Mouse (Mus musculus): ENCODE data around the gene Dync2li1. TPM values are rescaled to one million over a fixed set of nuclear protein-coding genes. Genes with fewer than 3 reads are reported as not detected.
A peak's percentile ranks its signal among the peaks of the same experiment; 100 is the strongest.

The Dync2li1 gene
- total RNA-seq, 2 experiments from 2014 or later = 3.2 to 3.6 TPM

DNA sequence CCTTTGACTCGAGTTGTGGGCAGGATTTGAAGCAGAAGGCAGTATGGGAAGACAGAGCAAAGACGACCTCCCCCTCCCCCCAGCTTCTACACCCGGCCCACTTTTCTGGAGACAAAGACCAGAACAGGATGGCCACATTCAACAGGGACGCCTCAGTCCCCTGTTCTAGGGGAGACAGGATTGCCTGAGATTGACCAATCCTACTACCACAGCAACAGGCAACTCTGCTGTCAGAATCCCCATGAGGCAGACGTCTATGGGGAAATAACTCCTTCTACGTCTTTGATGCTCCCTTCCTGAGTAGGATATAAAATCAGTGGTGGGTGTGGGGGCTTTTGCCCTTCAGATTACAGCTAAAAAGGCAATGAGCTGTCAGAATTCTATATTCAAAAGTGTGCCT, 58.0 kb downstream of the Dync2li1 start:
- TF ChIP-seq CTCF (IDR thresholded peaks at IDR 0.05) = no peak
- DNase-seq = no peak
- intact Hi-C loops (cut with DNase I) = no loop called here
- Histone ChIP-seq H3K4me3 (no peak overlapping the region), H3K27ac (no peak overlapping the region)

DNA sequence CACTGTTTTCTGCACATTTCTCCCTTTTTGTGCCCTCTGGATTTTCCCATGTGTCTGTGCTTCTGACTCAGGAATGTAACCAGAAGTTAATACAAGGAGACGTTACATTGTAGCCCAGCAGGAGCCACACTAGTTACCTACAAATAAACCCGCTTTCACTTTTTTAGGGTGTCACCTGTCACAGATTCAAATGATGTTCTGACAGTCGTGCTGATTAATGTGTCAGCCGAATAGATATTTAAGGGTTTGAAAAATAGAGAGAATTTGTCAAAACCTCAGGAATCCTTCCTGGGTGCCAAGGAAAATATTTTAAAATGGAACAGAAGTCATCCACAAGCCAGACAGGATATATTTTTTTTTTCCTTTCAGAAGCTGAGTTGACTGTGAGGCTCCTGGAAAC, 59.0 kb downstream of the Dync2li1 start:
- intact Hi-C loops (cut with DNase I) = no loop called here
- TF ChIP-seq CTCF (IDR thresholded peaks at IDR 0.05) = no peak
- no peak overlapping the region for H3K4me3 ChIP-seq
- H3K27ac ChIP-seq = no peak overlapping the region
- no peak for DNase-seq

DNA sequence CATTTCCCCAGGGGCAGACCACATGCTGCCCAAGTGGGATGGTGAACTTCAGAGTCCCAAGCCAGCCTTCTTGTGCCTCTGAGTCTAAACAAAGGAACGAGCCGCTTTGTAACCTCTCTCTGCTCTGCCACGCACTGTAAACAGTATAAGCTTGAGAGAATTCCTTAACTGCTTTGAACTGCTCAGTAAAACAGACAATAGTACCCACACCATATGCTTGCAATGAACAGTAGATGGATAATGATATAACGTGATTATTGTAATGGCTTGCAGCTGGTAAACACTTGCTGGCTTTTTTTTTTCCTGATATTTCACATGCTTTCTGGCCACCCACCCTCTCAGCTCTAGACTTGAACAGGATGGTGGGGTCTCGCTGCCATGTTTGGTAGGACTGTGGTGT, 61.7 kb downstream of the Dync2li1 start:
- Histone ChIP-seq H3K4me3 (no peak overlapping the region), H3K27ac (no peak overlapping the region)
- no peak for DNase-seq
- intact Hi-C loops (cut with DNase I) = no loop called here
- no peak for TF ChIP-seq CTCF (IDR thresholded peaks at IDR 0.05)

DNA sequence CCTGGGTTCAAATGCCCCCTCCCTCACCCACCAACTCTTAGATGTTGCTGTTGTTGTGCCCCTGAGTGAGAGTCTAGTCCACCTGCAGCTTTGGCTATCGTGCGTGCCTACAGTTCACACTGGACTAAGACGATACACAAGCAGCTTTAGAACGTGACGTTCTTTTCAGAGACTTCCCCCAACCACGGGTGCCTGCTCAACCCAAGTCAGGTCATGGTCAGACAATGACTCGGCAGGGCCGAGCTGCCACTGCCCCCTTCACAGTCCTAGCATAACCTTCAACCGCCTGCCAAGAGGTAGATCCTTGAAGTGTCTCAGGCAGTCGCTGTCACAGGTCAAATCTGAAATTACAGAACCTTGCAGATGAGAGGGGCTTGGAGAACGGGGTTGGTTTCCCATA, 62.5 kb downstream of the Dync2li1 start:
- intact Hi-C loops (cut with DNase I) = no loop called here
- no peak overlapping the region for H3K4me3 ChIP-seq
- no peak overlapping the region for H3K27ac ChIP-seq
- DNase-seq = no peak
- TF ChIP-seq CTCF (IDR thresholded peaks at IDR 0.05) = no peak

DNA sequence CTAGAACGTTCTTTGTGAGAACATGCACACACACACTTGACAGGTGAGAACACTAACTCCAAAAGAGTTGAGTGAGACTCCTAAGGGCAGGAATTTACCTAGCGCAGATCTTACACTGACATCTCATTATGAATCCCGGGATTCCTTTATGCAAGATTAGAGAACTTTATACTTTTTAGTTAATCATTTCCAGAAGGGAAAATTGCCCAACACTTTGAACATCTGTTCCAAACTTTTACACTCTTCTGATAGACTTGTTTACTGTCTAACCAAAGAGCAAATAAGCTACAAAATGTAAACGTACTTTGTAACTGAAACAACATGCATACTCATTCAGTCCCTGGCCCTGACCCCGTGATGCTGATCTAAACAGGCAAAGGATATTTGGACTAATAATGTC, 63.0 kb downstream of the Dync2li1 start:
- TF ChIP-seq CTCF (IDR thresholded peaks at IDR 0.05) = no peak
- intact Hi-C loops (cut with DNase I) = no loop called here
- Histone ChIP-seq H3K4me3 (no peak overlapping the region), H3K27ac (no peak overlapping the region)
- no peak for DNase-seq

DNA sequence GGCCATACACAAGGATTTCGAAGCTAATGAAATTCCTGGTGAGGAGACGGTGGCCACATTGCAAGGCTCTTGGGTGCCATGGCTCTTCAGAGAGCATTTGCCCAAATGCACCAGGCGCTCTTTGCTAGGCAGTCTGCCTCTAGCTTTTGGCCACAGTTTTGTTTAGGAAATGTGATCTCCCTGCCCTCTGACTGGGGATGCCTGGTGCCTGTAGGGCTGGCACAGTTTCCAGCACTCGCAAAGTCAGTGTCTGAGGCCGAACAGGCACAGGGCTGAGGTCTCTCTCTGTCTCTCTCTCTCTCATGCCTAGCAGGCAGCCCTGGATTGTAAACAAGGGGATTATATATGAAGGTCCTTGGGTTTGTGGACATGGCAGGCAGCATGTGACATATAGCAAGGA, 63.8 kb downstream of the Dync2li1 start:
- no peak for TF ChIP-seq CTCF (IDR thresholded peaks at IDR 0.05)

DNA sequence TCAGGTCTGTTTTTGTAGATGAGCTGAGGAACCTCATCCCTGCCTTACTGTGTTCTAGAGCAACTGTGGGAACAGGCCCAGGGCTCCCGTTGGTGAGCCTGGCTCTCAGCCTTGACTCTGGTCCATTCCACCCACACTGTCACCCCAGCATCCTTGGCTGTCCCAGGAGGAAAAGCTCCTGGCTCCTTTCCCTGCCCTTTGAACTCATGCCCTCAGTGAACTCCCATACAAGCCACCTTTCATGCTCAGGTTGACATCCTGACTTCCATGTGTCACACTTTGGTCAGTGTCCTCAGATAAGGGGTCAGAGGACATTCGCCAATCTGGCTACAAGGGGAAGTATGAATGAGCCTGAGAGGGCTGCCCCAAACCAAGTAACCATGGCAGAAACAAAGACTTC, 67.4 kb downstream of the Dync2li1 start:
- no peak for TF ChIP-seq CTCF (IDR thresholded peaks at IDR 0.05)
- intact Hi-C loops (cut with DNase I) = loop anchor here (10.0 kb wide), 1 partner anchor 941 kb away; no protein-coding TSS in a partner anchor
- no peak overlapping the region for H3K27ac ChIP-seq
- H3K4me3 ChIP-seq = no peak overlapping the region
- DNase-seq = no peak

More for the DNA sequence above, 63.8 kb downstream of the Dync2li1 start:
- intact Hi-C loops (cut with DNase I) = loop anchor here (10.0 kb wide), 1 partner anchor 945 kb away; no protein-coding TSS in a partner anchor
- no peak overlapping the region for H3K4me3 ChIP-seq
- DNase-seq = peak; percentile 81
- peak overlapping the region; percentile 60 for H3K27ac ChIP-seq

DNA sequence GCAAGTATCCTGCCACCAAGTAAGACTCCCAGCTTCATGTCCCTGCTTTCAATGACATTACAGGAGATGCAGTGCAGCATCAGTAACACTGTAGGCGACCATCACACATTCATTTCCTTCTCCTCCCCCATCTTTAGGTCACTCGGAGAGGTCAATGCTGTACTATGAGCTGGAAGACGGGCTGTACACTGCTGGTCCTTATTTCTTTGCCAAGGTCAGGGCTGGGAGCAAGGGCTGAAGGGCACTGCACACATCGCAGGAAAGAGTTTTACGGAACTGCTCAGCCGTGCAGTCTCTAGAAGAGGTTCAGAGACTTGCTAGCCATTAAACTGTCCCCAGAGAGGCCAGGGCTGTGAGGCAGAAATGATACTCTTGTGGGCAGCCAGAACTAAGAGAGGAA, 70.2 kb downstream of the Dync2li1 start:
- TF ChIP-seq CTCF (IDR thresholded peaks at IDR 0.05) = no peak
- Histone ChIP-seq H3K4me3 (no peak overlapping the region), H3K27ac (no peak overlapping the region)
- no peak for DNase-seq
- intact Hi-C loops (cut with DNase I) = loop anchor here (10.0 kb wide), 1 partner anchor 938 kb away; no protein-coding TSS in a partner anchor

DNA sequence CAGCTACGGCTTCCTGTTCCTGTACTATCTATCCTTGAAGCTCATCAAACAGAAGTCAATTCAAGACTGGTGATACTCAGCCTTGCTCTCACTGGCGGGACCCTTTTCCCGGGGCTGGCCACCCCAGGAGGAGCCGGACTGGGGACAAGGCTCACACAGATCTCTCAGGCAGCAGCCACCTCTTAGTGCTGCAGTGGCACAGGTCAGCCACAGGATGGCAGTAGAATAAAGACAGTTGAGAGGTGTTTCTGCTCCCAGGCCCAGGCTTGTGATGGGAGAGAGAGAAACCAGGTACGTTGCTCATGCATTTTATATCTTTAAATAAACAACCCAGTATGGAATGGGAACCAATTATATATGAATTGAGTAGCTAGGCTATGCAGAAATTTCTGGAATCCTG, 72.4 kb downstream of the Dync2li1 start:
- no peak overlapping the region for H3K4me3 ChIP-seq
- H3K27ac ChIP-seq = no peak overlapping the region
- intact Hi-C loops (cut with DNase I) = loop anchor here (10.0 kb wide), 1 partner anchor 936 kb away; no protein-coding TSS in a partner anchor
- DNase-seq = peak; percentile 55
- peak; percentile 89 for TF ChIP-seq CTCF (IDR thresholded peaks at IDR 0.05)

Other genes starting within 250 kb of the Dync2li1 start
- 1 to 10 TPM; 5.6 to 6.8 TPM for gene Thada, start 160.3 kb upstream of the Dync2li1 start, total RNA-seq (2021)
- 1 to 10 TPM in 1 of 2 experiments, under 1 TPM in 1; 0.77 to 1.7 TPM for gene Plekhh2, start 114.6 kb upstream of the Dync2li1 start, total RNA-seq (2021)
- not detected for gene Abcg8, start 49.8 kb downstream of the Dync2li1 start, total RNA-seq (2021)
- gene Abcg5, start 56.5 kb downstream of the Dync2li1 start, total RNA-seq (2021) = not detected
- gene Lrpprc, start 164.3 kb downstream of the Dync2li1 start, total RNA-seq (2021) = 10 to 100 TPM; 61.7 to 84.8 TPM